Mouse (Mus musculus): Measurements from ENCODE around the gene Ihh. TPM values are rescaled to one million over a fixed set of nuclear protein-coding genes. Genes with fewer than 3 reads are reported as not detected.

The Ihh gene
- polyA plus RNA-seq, 1 experiment from 2014 or later: 0.60 TPM

DNA sequence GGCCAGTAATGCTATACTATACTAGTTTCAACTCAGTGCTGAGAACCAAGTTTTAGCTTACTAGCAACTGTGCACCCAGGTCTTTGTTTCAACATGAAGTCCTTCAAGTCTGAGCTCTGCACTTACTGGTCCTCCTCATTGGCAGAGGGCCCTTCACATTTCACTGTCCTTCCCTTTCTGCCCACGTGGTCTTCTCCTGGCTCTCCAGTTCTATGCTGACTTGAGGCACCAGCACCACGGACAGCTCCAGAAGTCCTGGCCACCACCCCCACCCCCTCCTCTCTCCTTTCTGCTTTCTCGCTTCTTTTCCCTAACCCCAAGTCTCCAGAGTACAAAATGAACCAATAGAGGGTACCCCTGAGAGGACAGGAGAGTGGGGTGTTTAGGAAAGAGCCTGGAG is 11.7 kb downstream of the Ihh start:
- no peak overlapping the region for H3K4me3 ChIP-seq
- ATAC-seq (ENCODE audit: insufficient number of reproducible peaks, insufficient read depth, low FRiP score, low TSS enrichment): no peak
- WGBS: 4% methylated on average over 3 of the region's 3 CpGs
- no peak overlapping the region for H3K4me2 ChIP-seq (replicated peaks)
- peaks cover 39% of the 10 kb centered on the region for H3K27me3 ChIP-seq
- H3K27ac ChIP-seq: no peak overlapping the region
- no peaks in the 10 kb centered on the region for H3K36me3 ChIP-seq
- H3K9me3 ChIP-seq: no peaks in the 10 kb centered on the region
- no peaks in the 10 kb centered on the region for H3K4me1 ChIP-seq
- H3K9ac ChIP-seq: no peak overlapping the region

DNA sequence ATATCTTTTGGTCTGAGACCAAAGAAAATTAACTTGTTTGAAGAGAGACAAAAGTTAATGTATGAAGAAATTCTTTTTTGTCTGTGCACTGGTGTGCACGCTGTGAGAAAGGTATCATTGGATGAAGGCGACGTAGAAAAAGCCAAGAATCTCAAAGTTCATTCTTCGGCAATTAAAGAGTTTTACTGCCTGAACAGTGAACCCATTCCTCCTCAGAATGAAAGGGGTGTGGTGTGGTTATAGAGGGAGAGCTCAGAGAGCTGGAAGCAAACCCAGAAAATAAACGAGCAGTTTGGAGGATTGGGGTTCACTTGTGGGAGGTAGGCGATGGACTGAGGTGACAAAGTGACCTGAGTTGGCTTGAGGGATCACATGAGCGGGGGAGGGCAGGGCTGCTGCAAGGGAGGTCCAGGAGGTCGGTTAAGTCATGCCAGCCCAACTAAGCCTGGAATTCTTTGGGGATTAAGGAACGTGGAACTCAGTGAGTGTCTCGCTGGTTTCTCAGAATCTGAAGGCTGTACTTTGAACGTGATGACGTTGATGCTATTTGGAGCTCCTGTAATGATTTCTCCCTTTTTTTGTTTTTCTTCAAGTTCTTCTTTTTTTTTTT is 15.1 kb downstream of the Ihh start:
- Histone ChIP-seq H3K4me1 (no peaks in the 10 kb centered on the region), H3K9me3 (no peaks in the 10 kb centered on the region), H3K9ac (no peak overlapping the region), H3K4me3 (no peak overlapping the region), H3K4me2 (replicated peaks) (no peak overlapping the region), H3K27ac (no peak overlapping the region), H3K27me3 (peaks cover 44% of the 10 kb centered on the region), H3K36me3 (no peaks in the 10 kb centered on the region)
- ATAC-seq (ENCODE audit: insufficient number of reproducible peaks, insufficient read depth, low FRiP score, low TSS enrichment): no peak
- 48% methylated on average over 12 of the region's 12 CpGs for WGBS

DNA sequence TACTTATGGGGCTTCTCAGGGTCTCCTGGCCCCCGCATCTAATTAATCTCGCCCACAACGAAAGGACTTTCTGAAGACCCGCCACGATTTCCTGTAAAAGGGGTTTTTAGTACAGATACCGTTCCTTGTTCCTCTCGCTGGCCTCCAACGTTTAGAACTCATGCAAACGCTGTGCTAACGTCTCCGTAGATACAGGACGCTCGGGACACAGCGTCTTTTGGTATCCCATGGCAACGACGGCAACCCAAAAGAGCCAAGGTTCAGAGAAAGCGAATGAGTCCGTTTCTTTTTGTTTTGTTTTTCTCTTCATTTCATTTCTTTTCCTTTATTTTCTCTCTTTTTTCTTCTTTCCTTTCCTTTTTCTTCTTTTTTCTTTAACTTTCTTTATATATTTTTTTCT is 16.1 kb downstream of the Ihh start, which contains the start of gene Cfap65:
Gene Cfap65 (minus strand): TSS at position 198 of the 400 bp plus-strand sequence.
- no peaks in the 10 kb centered on the region for H3K36me3 ChIP-seq
- peak within 1 kb of the TSS; percentile 19; the same call in 1 of the 2 replicates for H3K4me3 ChIP-seq
- peaks cover 42% of the 10 kb centered on the region for H3K27me3 ChIP-seq
- H3K9ac ChIP-seq: no peak within 1 kb of the TSS
- no peaks in the 10 kb centered on the region for H3K9me3 ChIP-seq
- ATAC-seq (ENCODE audit: insufficient number of reproducible peaks, insufficient read depth, low FRiP score, low TSS enrichment): no peak
- H3K4me2 ChIP-seq (replicated peaks): peak within 1 kb of the TSS; percentile 37
- no peaks in the 10 kb centered on the region for H3K4me1 ChIP-seq
- no peak within 1 kb of the TSS for H3K27ac ChIP-seq
- 2% methylated on average over 18 of the region's 18 CpGs for WGBS

DNA sequence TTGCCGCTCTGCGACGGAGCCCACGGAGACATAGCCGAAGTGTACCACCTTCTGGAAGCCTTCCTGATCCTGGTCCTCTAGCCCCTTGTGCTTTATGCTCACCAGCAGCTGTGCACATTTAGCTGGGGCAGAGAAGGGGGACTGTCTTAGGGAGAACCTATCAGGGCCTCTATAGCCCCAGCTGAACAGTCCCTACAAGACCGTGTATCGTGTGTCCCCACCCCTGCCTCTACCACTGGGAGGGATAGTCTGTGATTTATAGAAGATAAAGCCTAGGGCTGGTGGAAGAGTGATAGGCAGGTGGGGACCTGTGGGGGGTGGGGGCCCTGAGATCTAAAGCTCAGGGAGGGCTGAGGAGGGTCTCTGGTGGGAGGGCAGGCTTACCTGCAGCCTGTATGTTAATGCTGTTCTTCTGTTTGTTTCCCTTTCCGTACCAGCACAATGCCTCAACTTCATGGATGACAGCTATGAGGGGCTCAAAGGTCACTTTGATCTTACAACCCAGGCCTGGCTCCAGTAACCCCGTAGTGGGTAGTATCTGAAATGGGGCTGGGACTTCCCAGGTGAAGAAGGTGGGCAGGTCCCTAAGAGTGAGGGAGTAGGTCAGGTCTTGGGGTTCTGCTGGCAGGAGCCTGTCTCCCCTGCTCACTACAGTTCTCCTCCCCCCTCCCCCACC is 23.7 kb downstream of the Ihh start:
- WGBS: 81% methylated on average over 9 of the region's 9 CpGs
- Histone ChIP-seq H3K27me3 (peaks cover 31% of the 10 kb centered on the region), H3K4me3 (no peak overlapping the region), H3K4me1 (no peaks in the 10 kb centered on the region), H3K4me2 (replicated peaks) (no peak overlapping the region), H3K36me3 (no peaks in the 10 kb centered on the region), H3K9ac (no peak overlapping the region), H3K27ac (no peak overlapping the region), H3K9me3 (no peaks in the 10 kb centered on the region)
- no peak for ATAC-seq (ENCODE audit: insufficient number of reproducible peaks, insufficient read depth, low FRiP score, low TSS enrichment)

DNA sequence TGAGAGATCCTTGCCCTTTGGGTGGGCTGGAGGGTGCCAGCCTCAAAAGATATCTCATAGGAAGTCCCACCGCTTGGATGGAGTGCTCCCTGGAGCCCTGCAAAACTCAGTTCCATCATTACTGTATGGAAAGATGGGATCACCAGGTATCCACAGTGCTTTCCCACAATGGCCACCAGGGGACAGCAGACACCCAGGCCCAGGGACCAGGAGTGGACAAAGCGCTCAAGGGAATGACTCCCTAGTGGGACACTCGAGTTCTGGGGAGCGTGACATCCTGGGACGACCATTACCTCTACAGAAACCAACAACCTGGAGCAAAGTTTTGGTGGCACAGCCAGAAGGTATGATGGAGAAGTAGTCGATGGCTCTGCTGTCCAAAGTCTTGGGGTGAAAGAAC is 24.8 kb downstream of the Ihh start:
- H3K36me3 ChIP-seq: no peaks in the 10 kb centered on the region
- no peaks in the 10 kb centered on the region for H3K4me1 ChIP-seq
- ATAC-seq (ENCODE audit: insufficient number of reproducible peaks, insufficient read depth, low FRiP score, low TSS enrichment): no peak
- H3K4me3 ChIP-seq: no peak overlapping the region
- no peak overlapping the region for H3K9ac ChIP-seq
- H3K27me3 ChIP-seq: peaks cover 30% of the 10 kb centered on the region
- 35% methylated on average over 6 of the region's 6 CpGs for WGBS
- H3K9me3 ChIP-seq: no peaks in the 10 kb centered on the region
- H3K27ac ChIP-seq: no peak overlapping the region
- H3K4me2 ChIP-seq (replicated peaks): no peak overlapping the region

DNA sequence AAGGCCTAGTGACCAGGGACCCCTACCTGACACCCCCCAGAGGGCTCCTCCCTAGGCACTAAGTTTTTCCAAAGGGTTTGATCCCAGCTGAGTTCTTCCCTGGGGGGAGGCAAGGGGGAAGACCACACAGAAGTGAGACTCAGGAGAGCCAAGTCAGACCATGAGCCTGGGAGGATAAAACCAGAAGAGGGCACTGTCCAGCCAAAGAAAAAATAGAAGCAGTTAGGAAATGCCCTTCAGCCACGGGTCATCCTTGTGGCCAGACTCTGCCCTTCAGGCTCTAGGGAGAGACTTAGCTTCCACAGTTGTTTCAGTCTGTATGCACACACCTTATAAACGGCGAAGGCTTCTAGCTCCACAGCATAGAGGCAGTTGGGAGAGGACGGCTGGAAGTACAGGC is 27.0 kb downstream of the Ihh start:
- peaks cover 30% of the 10 kb centered on the region for H3K27me3 ChIP-seq
- 61% methylated on average over 4 of the region's 4 CpGs for WGBS
- H3K9ac ChIP-seq: no peak overlapping the region
- no peak overlapping the region for H3K27ac ChIP-seq
- H3K9me3 ChIP-seq: no peaks in the 10 kb centered on the region
- no peaks in the 10 kb centered on the region for H3K4me1 ChIP-seq
- no peak overlapping the region for H3K4me3 ChIP-seq
- no peak for ATAC-seq (ENCODE audit: insufficient number of reproducible peaks, insufficient read depth, low FRiP score, low TSS enrichment)
- H3K36me3 ChIP-seq: no peaks in the 10 kb centered on the region
- H3K4me2 ChIP-seq (replicated peaks): no peak overlapping the region

DNA sequence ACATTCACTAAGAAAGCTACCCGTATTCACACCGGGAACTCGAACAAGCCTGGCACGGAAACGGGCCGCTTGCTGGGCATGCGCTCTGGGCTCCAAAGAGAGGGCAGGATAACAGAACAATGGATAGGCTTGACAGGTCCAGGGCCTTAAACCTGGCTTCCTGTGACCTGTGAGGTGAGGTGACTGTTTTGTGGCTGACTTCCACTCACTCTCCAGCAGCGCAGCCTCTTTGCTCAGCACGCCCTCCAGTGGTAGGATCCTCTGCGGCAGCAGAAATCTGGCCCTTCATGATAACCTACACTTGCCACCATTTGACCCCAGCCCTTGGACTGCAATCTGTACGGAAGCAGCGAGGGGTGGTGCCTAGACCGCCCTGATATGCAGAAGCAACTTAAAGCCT is 35.8 kb downstream of the Ihh start:
- 27% methylated on average over 13 of the region's 13 CpGs for WGBS
- no peak overlapping the region for H3K4me2 ChIP-seq (replicated peaks)
- H3K9me3 ChIP-seq: no peaks in the 10 kb centered on the region

DNA sequence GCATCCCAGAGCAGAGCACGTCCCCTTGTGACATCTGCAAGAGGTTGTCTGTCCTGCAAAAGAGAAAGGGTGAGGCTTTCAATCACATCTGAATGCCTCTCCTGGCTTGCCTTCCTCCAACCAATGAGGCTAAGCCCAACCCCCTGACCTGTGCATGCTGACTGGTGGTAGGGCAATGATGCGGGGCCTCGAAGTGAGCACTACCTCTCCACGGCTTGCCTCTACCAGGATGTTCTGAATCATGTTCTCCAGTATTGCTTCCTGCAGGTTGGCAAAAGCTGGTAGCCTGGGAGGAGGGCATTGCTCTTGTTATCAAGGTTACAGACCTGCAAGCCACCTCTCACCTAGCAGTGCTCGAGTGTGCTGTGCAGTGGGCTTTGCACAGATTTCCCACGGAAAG is 49.3 kb downstream of the Ihh start:
- 17% methylated on average over 6 of the region's 6 CpGs for WGBS
- no peak overlapping the region for H3K4me3 ChIP-seq
- H3K9ac ChIP-seq: no peak overlapping the region
- H3K27me3 ChIP-seq: peaks cover 76% of the 10 kb centered on the region
- H3K27ac ChIP-seq: no peak overlapping the region
- H3K9me3 ChIP-seq: no peaks in the 10 kb centered on the region
- ATAC-seq (ENCODE audit: insufficient number of reproducible peaks, insufficient read depth, low FRiP score, low TSS enrichment): no peak
- no peak overlapping the region for H3K4me2 ChIP-seq (replicated peaks)
- no peaks in the 10 kb centered on the region for H3K36me3 ChIP-seq
- H3K4me1 ChIP-seq: peaks cover 24% of the 10 kb centered on the region

More for the DNA sequence above, 35.8 kb downstream of the Ihh start:
- H3K4me3 ChIP-seq: no peak overlapping the region
- H3K27ac ChIP-seq: no peak overlapping the region
- H3K36me3 ChIP-seq: no peaks in the 10 kb centered on the region
- no peak overlapping the region for H3K9ac ChIP-seq
- H3K27me3 ChIP-seq: peaks cover 14% of the 10 kb centered on the region
- ATAC-seq (ENCODE audit: insufficient number of reproducible peaks, insufficient read depth, low FRiP score, low TSS enrichment): no peak
- no peaks in the 10 kb centered on the region for H3K4me1 ChIP-seq

DNA sequence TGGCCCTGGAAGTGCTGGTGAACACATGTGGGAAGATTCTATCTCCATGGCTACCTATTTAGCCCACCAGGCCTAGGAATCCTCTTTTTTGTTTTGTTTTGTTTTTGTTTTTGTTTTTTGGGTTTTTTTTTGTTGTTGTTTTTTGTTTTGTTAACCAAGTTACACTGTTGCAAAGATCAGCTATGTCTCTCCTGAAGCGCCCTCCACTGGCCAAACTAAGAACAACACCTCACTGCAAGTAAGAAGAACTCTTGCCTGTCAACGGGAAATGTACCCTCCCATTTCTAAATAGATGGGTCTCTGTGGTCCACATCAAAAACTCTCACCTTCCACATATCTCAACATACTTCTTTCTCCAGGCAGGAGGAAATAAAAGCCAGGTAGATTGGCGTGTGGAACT is 49.8 kb downstream of the Ihh start:
- no peak overlapping the region for H3K27ac ChIP-seq
- no peak overlapping the region for H3K4me3 ChIP-seq
- peaks cover 79% of the 10 kb centered on the region for H3K27me3 ChIP-seq
- H3K4me2 ChIP-seq (replicated peaks): no peak overlapping the region
- no peaks in the 10 kb centered on the region for H3K9me3 ChIP-seq
- no peak for ATAC-seq (ENCODE audit: insufficient number of reproducible peaks, insufficient read depth, low FRiP score, low TSS enrichment)
- no peak overlapping the region for H3K9ac ChIP-seq
- WGBS: 7% methylated on average over 3 of the region's 3 CpGs
- H3K36me3 ChIP-seq: no peaks in the 10 kb centered on the region
- peaks cover 24% of the 10 kb centered on the region for H3K4me1 ChIP-seq

DNA sequence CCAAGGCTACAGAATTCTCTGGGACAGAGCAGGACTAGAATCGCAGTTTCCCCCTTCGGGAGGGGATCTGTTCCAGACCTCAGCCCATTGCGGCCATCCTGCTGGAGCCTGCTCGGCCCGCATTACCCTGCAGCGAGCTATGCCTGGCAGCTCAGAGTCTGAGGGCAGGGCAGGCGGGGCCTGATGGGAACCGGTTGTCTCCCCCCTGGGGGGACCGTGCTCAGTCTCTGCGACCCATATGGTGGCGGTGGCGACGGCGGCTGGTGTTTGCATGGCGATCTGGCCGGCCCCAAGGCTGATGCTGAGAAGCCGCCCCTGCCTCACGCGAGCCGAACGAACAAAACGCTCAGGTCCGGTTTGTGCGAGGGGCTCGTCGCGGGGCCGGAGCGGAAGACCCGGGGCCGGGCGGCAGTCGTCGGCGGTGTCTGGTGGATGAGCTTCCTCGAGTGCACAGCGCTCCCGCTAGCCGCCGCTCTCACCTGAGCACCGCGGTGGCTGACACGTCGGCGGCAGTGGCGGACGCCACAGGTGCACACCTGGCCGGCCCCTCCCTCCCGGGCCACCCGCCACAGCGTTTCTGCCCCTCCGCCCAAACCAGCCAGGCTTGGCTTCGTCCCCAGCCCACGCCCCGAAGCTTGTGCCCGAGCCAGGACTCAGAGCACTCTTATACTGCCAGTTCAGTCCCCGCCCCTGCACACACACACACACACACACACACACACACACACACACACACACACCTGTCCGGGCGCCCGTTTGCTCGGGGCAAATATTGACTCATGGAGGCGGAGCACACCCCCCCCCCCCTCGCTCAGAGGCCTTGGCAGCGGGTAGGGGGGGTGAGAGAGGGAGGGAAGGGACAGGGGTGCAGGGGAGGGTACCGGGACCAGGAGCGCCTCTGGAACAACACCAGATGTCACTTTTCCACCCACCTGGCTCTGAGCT is 50.9 kb downstream of the Ihh start:
- H3K27me3 ChIP-seq: peaks cover 90% of the 10 kb centered on the region
- H3K9ac ChIP-seq: 0 out of 2 replicates have a peak overlapping the region, but pooled peaks have one; percentile 24
- peaks cover 24% of the 10 kb centered on the region for H3K4me1 ChIP-seq
- peak overlapping the region; percentile 30 for H3K4me3 ChIP-seq
- ATAC-seq (ENCODE audit: insufficient number of reproducible peaks, insufficient read depth, low FRiP score, low TSS enrichment): no peak
- H3K4me2 ChIP-seq (replicated peaks): peak overlapping the region; percentile 57
- no peak overlapping the region for H3K27ac ChIP-seq
- H3K36me3 ChIP-seq: no peaks in the 10 kb centered on the region
- no peaks in the 10 kb centered on the region for H3K9me3 ChIP-seq
- 2% methylated on average over 52 of the region's 66 CpGs for WGBS

DNA sequence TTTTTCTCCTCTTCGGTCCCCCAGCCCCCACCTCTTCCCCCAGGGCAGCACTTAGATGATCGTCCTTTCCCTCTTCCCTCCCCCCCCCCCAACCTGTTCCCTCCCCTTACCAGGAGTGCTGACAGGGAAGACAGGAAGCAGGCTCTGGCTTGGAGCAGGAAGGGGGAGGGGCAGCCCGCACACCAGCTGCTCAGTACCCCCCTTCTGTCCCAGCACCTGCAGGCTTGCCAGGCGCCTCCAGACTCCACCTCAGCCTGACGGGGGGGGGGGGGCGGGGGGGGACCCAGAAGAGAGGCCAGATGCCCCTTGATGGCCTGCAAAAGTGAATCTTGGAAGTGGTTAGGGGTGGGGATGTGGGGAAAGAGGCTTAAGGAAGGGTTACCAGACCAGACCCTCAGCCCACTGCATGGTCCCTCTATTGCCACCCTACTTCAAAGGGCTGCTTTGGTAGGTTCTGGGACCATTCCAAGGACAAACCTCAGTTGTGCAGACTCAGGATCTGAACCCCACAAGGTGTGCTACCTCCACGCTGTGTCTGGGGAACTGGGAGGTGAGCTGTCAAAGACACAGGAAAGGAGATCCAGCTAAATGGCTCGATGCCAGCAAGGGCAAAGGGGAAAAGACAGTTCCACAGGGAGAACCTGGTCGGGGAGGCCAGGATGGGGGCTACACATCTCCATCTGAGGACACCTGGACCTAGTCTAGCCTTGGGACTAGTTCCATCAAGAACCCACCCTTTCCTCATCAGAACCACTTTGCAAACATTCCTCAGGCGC is 52.6 kb downstream of the Ihh start:
- Histone ChIP-seq H3K27me3 (peaks cover 94% of the 10 kb centered on the region), H3K4me3 (no peak overlapping the region), H3K27ac (no peak overlapping the region), H3K9me3 (no peaks in the 10 kb centered on the region), H3K36me3 (no peaks in the 10 kb centered on the region), H3K9ac (no peak overlapping the region), H3K4me2 (replicated peaks) (no peak overlapping the region), H3K4me1 (peaks cover 24% of the 10 kb centered on the region)
- no peak for ATAC-seq (ENCODE audit: insufficient number of reproducible peaks, insufficient read depth, low FRiP score, low TSS enrichment)
- WGBS: 4% methylated on average over 7 of the region's 10 CpGs

Measured in embryonic facial prominence, embryonic 12.5 days (tissue).